Mouse (Mus musculus): Measurements from ENCODE around the gene 5031410I06Rik.
"Not testable (repeated sequence)": the region's sequence is repeated elsewhere in the genome, so short reads cannot be mapped to it uniquely, and the experiment has no call there.

5031410I06Rik gene

GRCm38 (mm10) chr5:26105262-26105661, at the start of gene 5031410I06Rik:
Gene 5031410I06Rik, minus strand, starts transcription at chr5:26105362.
- DNase-seq (ENCODE audit: low spot score), result not testable (repeated sequence)

DNA sequence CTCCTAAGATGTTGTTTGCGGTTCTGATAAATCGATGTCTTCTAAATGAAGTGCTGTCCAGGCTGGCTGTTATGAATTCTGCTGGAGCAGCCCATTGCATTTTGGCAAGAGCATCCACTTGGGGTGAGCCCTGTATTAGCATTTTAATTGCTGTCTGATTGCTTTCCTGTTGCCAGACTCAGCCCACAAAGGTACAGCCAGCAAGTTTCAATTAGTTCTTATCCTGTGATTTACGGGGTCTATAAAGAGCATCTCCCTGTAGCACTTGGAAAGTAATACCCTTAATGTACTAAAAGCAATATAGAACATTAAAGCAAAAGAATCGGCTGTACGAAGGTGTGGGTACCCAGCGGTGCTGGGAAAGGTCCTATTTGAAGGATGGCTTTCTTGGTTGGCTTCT, 37.7 kb upstream of the 5031410I06Rik start:
- no peak for DNase-seq (ENCODE audit: low spot score)

- not testable (repeated sequence) for DNase-seq (ENCODE audit: low spot score)
These were observed 16.2 kb upstream of the 5031410I06Rik start, which contains the start of gene Gm10220 for GRCm38 (mm10) chr5:26121321-26121720. Gene Gm10220, minus strand, starts transcription at chr5:26121421.

DNA sequence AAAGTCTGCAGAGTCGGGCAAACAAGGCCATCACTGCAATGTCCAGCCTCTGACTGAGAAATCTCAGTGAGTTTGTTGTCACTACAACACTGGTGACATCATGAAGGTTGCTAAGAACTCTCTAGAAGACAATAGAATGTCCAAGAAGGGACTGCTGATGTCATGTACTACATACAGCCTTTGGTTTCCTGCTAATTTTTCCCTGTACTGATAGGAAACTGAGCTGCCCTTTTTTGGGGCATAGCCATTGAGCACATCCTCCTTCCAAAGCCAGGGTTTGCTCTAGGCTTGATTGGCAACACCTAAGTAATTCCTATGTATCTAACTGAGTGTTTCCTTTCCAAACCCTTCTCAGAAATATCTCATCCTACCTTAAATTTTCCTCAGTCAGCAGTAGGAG, 16.0 kb downstream of the 5031410I06Rik start, which contains the start of gene Gm10471:
TSS of gene Gm10471 (minus strand) at position 101 of the 400 bp plus-strand sequence.
- not testable (repeated sequence) for DNase-seq (ENCODE audit: low spot score)

DNA sequence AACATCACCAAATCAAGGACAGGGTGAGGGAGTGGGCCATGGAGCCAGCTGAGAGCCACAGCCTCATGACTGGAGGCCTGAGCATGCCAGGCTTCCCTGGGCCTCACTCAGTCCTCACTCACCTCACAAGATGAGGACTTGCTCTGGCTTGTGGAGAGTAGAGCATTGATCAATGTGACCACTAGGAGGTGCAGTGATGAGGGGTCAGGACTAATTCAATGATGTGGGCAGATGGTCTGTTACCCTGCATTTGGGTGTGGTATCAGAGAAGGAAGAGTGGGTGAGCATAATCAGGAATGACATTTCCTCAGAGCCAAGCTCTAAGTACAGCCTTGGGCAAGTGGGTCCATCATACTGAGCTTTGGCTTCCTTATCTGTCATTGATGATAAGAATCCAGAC, 26.1 kb downstream of the 5031410I06Rik start:
- not testable (repeated sequence) for DNase-seq (ENCODE audit: low spot score)

DNA sequence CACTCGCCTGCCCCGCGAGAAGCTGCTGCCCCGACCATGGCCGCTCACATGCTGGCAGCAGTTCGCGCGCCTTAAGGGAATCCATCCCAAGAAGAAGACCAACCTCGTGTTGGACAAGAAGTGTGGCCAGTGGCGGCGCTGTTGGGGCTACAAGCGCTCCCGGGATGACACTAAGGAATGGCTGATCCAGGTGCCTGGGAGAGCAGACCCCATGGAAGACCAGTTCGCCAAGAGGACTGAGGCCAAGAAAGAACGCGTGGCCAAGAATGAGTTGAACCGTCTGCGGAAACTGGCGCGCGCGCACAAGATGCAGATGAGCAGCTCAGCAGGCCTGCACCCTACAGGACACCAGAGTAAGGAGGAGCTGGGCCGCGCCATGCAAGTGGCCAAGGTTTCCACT, 34.4 kb downstream of the 5031410I06Rik start:
- no peak for DNase-seq (ENCODE audit: low spot score)

DNA sequence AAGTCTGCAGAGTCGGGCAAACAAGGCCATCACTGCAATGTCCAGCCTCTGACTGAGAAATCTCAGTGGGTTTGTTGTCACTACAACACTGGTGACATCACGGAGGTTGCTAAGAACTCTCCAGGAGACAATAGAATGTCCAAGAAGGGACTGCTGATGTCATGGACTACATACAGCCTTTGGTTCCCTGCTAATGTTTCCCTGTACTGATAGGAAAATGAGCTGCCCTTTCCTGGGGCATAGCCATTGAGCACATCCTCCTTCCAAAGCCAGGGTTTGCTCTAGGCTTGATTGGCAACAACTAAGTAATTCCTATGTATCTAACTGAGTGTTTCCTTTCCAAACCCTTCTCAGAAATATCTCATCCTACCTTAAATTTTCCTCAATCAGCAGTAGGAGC, 46.7 kb downstream of the 5031410I06Rik start, which contains the start of gene Gm7347:
TSS of gene Gm7347 (minus strand) at position 101 of the 400 bp plus-strand sequence.
- not testable (repeated sequence) for DNase-seq (ENCODE audit: low spot score)

All from ovary, postnatal 36 days (tissue).